Mouse (Mus musculus): Measurements from ENCODE around the gene Atrip. TPM values are rescaled to one million over a fixed set of nuclear protein-coding genes. Genes with fewer than 3 reads are reported as not detected.

Gene Atrip
- polyA plus RNA-seq, 1 experiment from 2014 or later: 10.3 TPM

DNA sequence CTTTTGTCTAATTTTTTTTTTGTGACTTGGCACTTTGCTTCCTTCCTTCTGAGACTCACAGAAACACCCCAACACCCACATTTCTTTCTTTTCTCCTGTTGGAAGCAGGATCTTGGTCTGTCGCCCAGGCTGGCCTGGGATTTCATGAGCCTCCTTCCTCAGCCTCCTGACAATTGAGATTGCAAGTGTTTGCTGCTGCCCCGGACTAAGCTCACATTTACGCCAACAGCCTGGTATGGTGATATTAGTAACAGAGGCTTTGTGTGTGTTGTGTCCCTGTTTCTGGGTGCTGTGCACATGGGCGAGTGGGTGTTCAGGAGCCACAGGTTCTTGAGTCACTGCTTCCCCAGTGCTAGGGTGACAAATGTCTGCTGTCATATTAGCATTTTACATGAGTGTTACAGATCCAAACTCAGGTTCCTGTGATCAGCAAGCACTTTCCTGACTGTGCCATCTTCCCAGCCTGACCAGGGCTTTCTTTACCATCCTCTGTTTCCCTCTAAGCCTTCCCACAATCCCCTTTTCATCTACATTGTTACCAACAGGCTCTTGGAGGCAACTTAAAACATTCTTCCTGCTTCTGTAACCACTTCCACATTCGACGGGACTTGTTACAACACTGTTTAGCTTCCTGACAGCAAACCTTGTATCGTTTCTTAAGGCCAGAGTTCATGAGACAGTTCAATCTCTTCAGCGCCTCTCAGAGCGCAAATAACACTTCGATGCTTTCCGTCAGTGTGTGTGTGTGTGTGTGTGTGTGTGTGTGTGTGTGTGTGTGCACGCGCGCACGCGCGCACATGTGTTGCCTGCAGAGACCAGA lies 50.8 kb downstream of the Atrip start:
- DNase-seq (ENCODE audit: low read depth, low spot score) (no peak), ATAC-seq (no peak)
- ChIA-PET POLR2A (no interaction called here), CTCF (no interaction called here)
- H3K27me3 ChIP-seq: no peaks in the 10 kb centered on the region
- in situ Hi-C loops (cut with MboI; ENCODE audit: low pct_unique_long_range_greater_than_20kb): no loop called here
- no peak for TF ChIP-seq CTCF (IDR thresholded peaks at IDR 0.05)

- CTCF ChIA-PET: no interaction called here
- DNase-seq (ENCODE audit: low read depth, low spot score) (no peak), ATAC-seq (no peak)
- no peak for TF ChIP-seq CTCF (IDR thresholded peaks at IDR 0.05)
- in situ Hi-C loops (cut with MboI; ENCODE audit: low pct_unique_long_range_greater_than_20kb): no loop called here
- POLR2A ChIA-PET: no interaction called here
- no peaks in the 10 kb centered on the region for H3K27me3 ChIP-seq
Observed at GRCm38 (mm10) chr9:109021428-109021827, 52.5 kb downstream of the Atrip start.

- no peaks in the 10 kb centered on the region for H3K27me3 ChIP-seq
- in situ Hi-C loops (cut with MboI; ENCODE audit: low pct_unique_long_range_greater_than_20kb): no loop called here
- no peak for ATAC-seq
- DNase-seq (ENCODE audit: low read depth, low spot score): no peak
- ChIA-PET CTCF (interaction anchor here (1.3 kb wide), 1 partner anchor 19 kb away, joined by 3 read pairs; no protein-coding TSS in a partner anchor), POLR2A (no interaction called here)
- TF ChIP-seq CTCF (IDR thresholded peaks at IDR 0.05): no peak
Observed at GRCm38 (mm10) chr9:109016973-109017604, 56.8 kb downstream of the Atrip start.

DNA sequence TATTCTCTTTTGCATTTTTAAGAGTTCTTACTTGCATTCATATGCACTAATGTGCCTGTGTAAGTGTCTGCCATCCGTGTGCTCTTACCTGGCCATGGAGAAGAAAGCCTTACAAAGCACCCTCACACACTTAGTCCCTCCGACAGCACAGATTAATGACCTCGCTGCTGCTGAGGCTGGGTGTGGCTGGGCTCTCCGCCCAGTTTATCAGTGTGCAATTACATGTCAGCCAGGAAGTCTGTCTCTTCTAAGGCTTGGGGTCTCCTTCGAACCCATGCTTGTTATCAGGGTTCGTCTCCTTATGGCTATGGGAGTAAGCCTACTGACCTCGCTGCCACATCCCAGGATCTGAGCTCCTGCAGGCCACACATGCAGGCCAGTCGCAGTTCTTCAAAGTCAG lies 58.5 kb downstream of the Atrip start:
- in situ Hi-C loops (cut with MboI; ENCODE audit: low pct_unique_long_range_greater_than_20kb): no loop called here
- DNase-seq (ENCODE audit: low read depth, low spot score): no peak
- no peaks in the 10 kb centered on the region for H3K27me3 ChIP-seq
- ATAC-seq: no peak
- TF ChIP-seq CTCF (IDR thresholded peaks at IDR 0.05): no peak
- POLR2A ChIA-PET: no interaction called here
- CTCF ChIA-PET: interaction anchor here (1.9 kb wide), 1 partner anchor 15 kb away, joined by 5 read pairs; no protein-coding TSS in a partner anchor

- in situ Hi-C loops (cut with MboI; ENCODE audit: low pct_unique_long_range_greater_than_20kb): loop anchor here (5.0 kb wide), 2 partner anchors 62 to 117 kb away; partner anchors contain the start of gene Atrip
- ChIA-PET CTCF (no interaction called here), POLR2A (no interaction called here)
- DNase-seq (ENCODE audit: low read depth, low spot score): no peak
- no peaks in the 10 kb centered on the region for H3K27me3 ChIP-seq
- TF ChIP-seq CTCF (IDR thresholded peaks at IDR 0.05): no peak
- no peak for ATAC-seq
Observed at GRCm38 (mm10) chr9:109010316-109010690, 63.6 kb downstream of the Atrip start.

DNA sequence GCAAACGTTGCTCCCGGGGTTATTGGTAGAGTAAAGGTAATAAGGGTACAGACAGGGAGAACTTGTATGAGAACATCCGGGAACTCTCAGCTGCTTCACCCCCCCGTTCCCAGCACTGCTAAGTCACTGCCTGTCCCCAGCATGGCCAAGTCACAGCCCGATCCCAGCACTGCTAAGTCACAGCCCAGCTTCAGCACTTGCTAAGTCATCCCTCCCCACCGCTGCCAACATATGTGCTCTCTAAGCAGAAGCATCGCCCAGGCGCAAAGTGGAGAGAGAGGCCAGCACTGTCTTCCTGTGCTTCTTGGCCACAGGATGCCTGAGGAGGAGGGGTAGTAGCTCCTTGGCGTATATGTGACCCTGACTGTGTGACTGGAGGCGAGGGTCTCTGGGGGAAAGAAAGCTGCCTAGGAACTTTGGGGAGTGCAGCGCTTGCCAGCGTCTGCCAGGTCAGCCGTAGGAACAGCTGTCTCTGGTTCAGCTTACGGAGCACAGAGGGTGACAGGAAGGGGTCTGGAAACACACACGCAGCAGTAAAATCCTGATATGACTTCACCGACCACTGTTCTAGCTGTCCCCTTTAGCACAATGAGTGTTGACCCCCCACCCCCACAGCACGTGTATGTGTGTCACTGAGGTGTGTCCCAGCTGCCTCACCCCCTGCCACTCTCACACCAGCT lies 64.1 kb downstream of the Atrip start:
- TF ChIP-seq CTCF (IDR thresholded peaks at IDR 0.05): no peak
- no peaks in the 10 kb centered on the region for H3K27me3 ChIP-seq
- no peak for ATAC-seq
- CTCF ChIA-PET: no interaction called here
- POLR2A ChIA-PET: no interaction called here
- no peak for DNase-seq (ENCODE audit: low read depth, low spot score)
- in situ Hi-C loops (cut with MboI; ENCODE audit: low pct_unique_long_range_greater_than_20kb): loop anchor here (5.0 to 10.0 kb wide), 3 partner anchors 63 to 595 kb away; partner anchors contain the start of gene Atrip

GRCm38 (mm10) chr9:109008994-109009635 lies 64.8 kb downstream of the Atrip start:
- TF ChIP-seq CTCF (IDR thresholded peaks at IDR 0.05): no peak

GRCm38 (mm10) chr9:109008081-109008480 lies 65.8 kb downstream of the Atrip start:
- H3K27me3 ChIP-seq: no peaks in the 10 kb centered on the region
- CTCF ChIA-PET: no interaction called here
- no peak for DNase-seq (ENCODE audit: low read depth, low spot score)
- in situ Hi-C loops (cut with MboI; ENCODE audit: low pct_unique_long_range_greater_than_20kb): loop anchor here (10.0 kb wide), 1 partner anchor 597 kb away; no protein-coding TSS in a partner anchor
- TF ChIP-seq CTCF (IDR thresholded peaks at IDR 0.05): no peak
- POLR2A ChIA-PET: no interaction called here
- ATAC-seq: no peak

More at GRCm38 (mm10) chr9:109008994-109009635, 64.8 kb downstream of the Atrip start:
- in situ Hi-C loops (cut with MboI; ENCODE audit: low pct_unique_long_range_greater_than_20kb): loop anchor here (10.0 kb wide), 1 partner anchor 596 kb away; no protein-coding TSS in a partner anchor
- DNase-seq (ENCODE audit: low read depth, low spot score): no peak
- no peak for ATAC-seq
- CTCF ChIA-PET: interaction anchor here (0.9 kb wide), 1 partner anchor 39 kb away, joined by 3 read pairs; no protein-coding TSS in a partner anchor
- H3K27me3 ChIP-seq: no peaks in the 10 kb centered on the region
- POLR2A ChIA-PET: no interaction called here

Other genes with a start within 250 kb of the Atrip start
- gene Celsr3, start 247.8 kb downstream of the Atrip start, polyA plus RNA-seq (2021): 0.06 TPM
- 7.8 TPM for gene Slc26a6, start 220.8 kb downstream of the Atrip start, polyA plus RNA-seq (2021)
- gene Tmem89, start 159.5 kb downstream of the Atrip start, polyA plus RNA-seq (2021): not detected
- gene Uqcrc1, start 137.5 kb downstream of the Atrip start, polyA plus RNA-seq (2021): 440 TPM
- 9.1 TPM for gene Col7a1, start 120.5 kb downstream of the Atrip start, polyA plus RNA-seq (2021)
- gene Ucn2, start 88.1 kb downstream of the Atrip start, polyA plus RNA-seq (2021): 0.18 TPM
- 7.2 TPM for gene Pfkfb4, start 82.3 kb downstream of the Atrip start, polyA plus RNA-seq (2021)
- 86.9 TPM for gene Shisa5, start 35.6 kb downstream of the Atrip start, polyA plus RNA-seq (2021)
- gene Trex1, start 14.4 kb downstream of the Atrip start, polyA plus RNA-seq (2021): 18.1 TPM
- 8.4 TPM for gene Ccdc51, start 8.4 kb upstream of the Atrip start, polyA plus RNA-seq (2021)
- 188 TPM for gene Tma7, start 8.5 kb upstream of the Atrip start, polyA plus RNA-seq (2021)
- 0.40 TPM for gene Plxnb1, start 21.3 kb upstream of the Atrip start, polyA plus RNA-seq (2021)
- not detected for gene Fbxw21, start 87.9 kb upstream of the Atrip start, polyA plus RNA-seq (2021)
- not detected for gene Fbxw13, start 121.9 kb upstream of the Atrip start, polyA plus RNA-seq (2021)
- not detected for gene Fbxw20, start 160.6 kb upstream of the Atrip start, polyA plus RNA-seq (2021)
- gene Fbxw14, start 213.6 kb upstream of the Atrip start, polyA plus RNA-seq (2021): not detected

Data from Patski (cell line).